ENCODE assay signal across 7 mouse cellular contexts in genomic region chr4:58670107-58670905, GRCm38 (mm10).
DNase-seq lines count a peak whose midpoint lies in the region; ATAC-seq and TF ChIP-seq lines count a peak whose summit lies in the region.

No protein-coding gene starts in this region.

- peak overlapping the region; percentile 43 for H3K4me2 ChIP-seq in limb, embryonic 12.5 days

- peak overlapping the region; percentile 88 for H3K27ac ChIP-seq in limb, embryonic 12.5 days
- no peak overlapping the region for H3K27ac ChIP-seq in testis, adult 2 months (ENCODE audit: control insufficient read depth, insufficient read depth, low read depth, low read length)

- no peak overlapping the region for H3K9ac ChIP-seq in limb, embryonic 12.5 days (replicated peaks)

- no peak for TF ChIP-seq CTCF in testis, adult 2 months (IDR thresholded peaks at IDR 0.05; ENCODE audit: control insufficient read depth, insufficient read depth, insufficient replicate concordance, low read depth, low read length)

- TF ChIP-seq POLR2A in testis, adult 2 months (IDR thresholded peaks at IDR 0.05; ENCODE audit: control insufficient read depth, low read depth, low read length): no peak

- H3K4me1 ChIP-seq in limb, embryonic 12.5 days (replicated peaks): peaks cover 50% of the 10 kb centered on the region
- H3K4me1 ChIP-seq in testis, adult 2 months (ENCODE audit: control insufficient read depth, insufficient read depth, low read length): peaks cover 6% of the 10 kb centered on the region

- no peaks in the 10 kb centered on the region for H3K36me3 ChIP-seq in limb, embryonic 12.5 days
- no peaks in the 10 kb centered on the region for H3K36me3 ChIP-seq in testis, adult 2 months (ENCODE audit: control insufficient read depth, insufficient read depth, low read length)

- ATAC-seq in limb, embryonic 12.5 days (ENCODE audit: insufficient number of reproducible peaks, insufficient read depth, low FRiP score, low TSS enrichment, low read depth): peak; percentile 94

- WGBS in limb, embryonic 12.5 days: 3% methylated on average over 15 of the region's 15 CpGs

- no peaks in the 10 kb centered on the region for H3K27me3 ChIP-seq in limb, embryonic 12.5 days
- H3K27me3 ChIP-seq in testis, adult 2 months (ENCODE audit: control insufficient read depth, insufficient read depth, low read length): no peaks in the 10 kb centered on the region

- DNase-seq in ovary, postnatal 36 days (ENCODE audit: low spot score): peak; percentile 10
- no peak for DNase-seq in ovary, postnatal 10 days (ENCODE audit: low spot score)
- peak; percentile 40 for DNase-seq in heart, postnatal 4 days
- DNase-seq in layer of hippocampus, adult 8-10 months (ENCODE audit: low spot score in 2 of 2): no peak
- DNase-seq in spleen, postnatal 10 days (ENCODE audit: low spot score in 2 of 2): no peak

- no peaks in the 10 kb centered on the region for H3K9me3 ChIP-seq in limb, embryonic 12.5 days

- H3K4me3 ChIP-seq in limb, embryonic 12.5 days (replicated peaks): no peak overlapping the region
- peak overlapping the region; percentile 13; the same call in 1 of the 2 replicates for H3K4me3 ChIP-seq in testis, adult 2 months (ENCODE audit: control insufficient read depth, low read depth, low read length)

Comparison
In these comparisons a context has a peak if more than half of its experiments do, and no peak if none do; other contexts are left out.
1. DNase-seq: peak in ovary, postnatal 36 days (single experiment) and heart, postnatal 4 days (single experiment); none in ovary, postnatal 10 days (single experiment), layer of hippocampus, adult 8-10 months (0 of 2) and spleen, postnatal 10 days (0 of 2).